Mouse (Mus musculus): Measurements from ENCODE around the gene Rbm20. TPM values are rescaled to one million over a fixed set of nuclear protein-coding genes. Genes with fewer than 3 reads are reported as not detected.

The Rbm20 gene
- total RNA-seq, 4 experiments from 2014 or later: 232 to 257 (median 245) TPM

GRCm38 (mm10) chr19:53810024-53810423 is 132.9 kb downstream of the Rbm20 start:
- DNase-seq (ENCODE audit: low spot score): no peak

DNA sequence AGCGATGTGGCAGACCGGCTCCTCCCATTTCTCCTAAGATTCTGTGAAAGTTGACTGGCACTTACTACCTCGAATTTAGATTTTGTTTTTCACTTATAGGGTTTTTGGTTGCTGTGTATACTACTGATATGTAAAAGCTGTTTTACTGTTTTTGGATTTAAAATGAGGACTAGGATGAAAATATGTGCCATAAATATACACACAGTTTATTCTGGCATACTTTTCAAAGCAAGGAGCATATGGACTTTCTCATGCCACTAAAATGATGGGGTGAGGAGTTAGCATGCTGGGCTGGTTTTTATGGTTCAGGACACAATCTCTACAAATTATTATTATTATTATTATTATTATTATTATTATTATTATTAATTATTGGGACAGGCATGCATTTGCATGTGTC is 133.5 kb downstream of the Rbm20 start:
- no peak for DNase-seq (ENCODE audit: low spot score)

DNA sequence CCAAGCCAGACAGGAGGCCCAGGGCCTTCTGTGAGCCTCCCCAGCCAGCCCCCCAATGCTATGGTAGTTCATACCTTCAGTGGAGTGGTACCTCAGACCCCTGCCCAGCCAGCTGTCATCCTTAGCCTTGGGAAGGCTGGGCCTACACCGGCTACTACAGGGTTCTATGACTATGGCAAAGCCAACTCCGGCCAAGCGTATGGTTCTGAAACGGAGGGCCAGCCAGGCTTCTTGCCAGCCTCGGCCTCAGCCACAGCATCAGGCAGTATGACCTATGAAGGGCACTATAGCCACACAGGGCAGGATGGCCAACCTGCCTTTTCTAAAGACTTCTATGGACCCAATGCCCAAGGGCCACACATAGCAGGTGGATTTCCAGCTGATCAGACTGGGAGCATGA is 136.5 kb downstream of the Rbm20 start:
- DNase-seq (ENCODE audit: low spot score): no peak

GRCm38 (mm10) chr19:53815714-53816113 is 138.6 kb downstream of the Rbm20 start:
- DNase-seq (ENCODE audit: low spot score): no peak

DNA sequence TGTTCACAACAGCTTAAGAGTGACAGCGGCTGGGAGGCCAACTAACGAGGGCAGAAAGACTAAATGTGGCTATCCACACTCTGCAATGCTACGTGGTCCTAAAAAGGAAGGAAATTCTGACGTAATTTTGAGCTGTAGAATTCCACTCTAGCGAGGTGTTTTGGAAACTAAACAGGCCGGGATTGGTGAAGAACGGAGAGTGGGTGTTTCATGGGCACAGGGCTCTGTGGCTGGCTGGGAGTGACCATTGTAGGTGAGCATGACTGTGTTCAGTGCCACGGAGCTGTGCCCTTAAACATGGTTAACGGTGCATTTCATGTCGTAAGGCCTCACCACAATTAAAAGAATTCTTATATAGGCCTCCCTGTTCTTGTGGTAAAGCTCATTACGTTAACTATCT is 139.1 kb downstream of the Rbm20 start:
- no peak for DNase-seq (ENCODE audit: low spot score)

DNA sequence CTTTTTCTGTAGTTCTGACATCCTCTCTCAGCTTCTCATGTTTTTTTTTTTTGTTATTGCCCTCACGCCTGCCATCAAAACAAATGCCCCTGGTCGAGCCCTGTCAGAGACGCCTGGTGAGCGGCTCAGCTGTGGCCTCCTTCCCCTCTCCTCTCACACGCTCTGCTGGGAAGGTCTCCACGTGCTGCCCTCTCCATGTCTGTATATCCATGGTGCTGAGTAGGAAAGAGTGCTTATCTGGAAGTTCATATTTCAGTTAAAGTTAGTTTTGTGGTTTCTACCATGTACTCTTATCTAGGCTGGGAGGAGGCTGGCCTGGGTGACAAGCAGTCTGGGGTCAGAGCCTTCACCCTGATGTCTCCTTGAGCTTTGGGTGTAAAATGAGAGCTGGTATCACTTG is 142.2 kb downstream of the Rbm20 start:
- DNase-seq (ENCODE audit: low spot score): no peak

GRCm38 (mm10) chr19:53821241-53822120 is 144.4 kb downstream of the Rbm20 start:
- DNase-seq (ENCODE audit: low spot score): no peak

DNA sequence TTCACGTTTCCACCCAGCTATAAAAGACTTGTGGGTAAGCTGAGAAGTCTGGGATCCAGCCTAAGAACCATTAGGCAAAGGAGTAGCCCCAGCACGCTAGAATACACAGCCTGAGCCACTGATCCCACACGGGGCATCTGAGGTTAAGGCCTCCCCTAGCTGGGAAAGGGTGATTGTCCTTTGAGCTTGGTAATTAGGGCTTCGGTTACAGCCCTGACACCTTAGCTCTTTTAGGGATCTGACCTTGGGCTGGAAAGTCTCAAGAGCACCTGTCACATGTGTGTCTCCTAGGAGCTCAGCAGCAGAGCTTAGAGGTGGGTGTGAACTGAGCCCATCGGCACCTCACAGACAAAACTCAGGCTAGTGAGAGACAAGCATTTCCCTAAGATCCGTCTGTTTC is 146.7 kb downstream of the Rbm20 start:
- DNase-seq (ENCODE audit: low spot score): no peak

DNA sequence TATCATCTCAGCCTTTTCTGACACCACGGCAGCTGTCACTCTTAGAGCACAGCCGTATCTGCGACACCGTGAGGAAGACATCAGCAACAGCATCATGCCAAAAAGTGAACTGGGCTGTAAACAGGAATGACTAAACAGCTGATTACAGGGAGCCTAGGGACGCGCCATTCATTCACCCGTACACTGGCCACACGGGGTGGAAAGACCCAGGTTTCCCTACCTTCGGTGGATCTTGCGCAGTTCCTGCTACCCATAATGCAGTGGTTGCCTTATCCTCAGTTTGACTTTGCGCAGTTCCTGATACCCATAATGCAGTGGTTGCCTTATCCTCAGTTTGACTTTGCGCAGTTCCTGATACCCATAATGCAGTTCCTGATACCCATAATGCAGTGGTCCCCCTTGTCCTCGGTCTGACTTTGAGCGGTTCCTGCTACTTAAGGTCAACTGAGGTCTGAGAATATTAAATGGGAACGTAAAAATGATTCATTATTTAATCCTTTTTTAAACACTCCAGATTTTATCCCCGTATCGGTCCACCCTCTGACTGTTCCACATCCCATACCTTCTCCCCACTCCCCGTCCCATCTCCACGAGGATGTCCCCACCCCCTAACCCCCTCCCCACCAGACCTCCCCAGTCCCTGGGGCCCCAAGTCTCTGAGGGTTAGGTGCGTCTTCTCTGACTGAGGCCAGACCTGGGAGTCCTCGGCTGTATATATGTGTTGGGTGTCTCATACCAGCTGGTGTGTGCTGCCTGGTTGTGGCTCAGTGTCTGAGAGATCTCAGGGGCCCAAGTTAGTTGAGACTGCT is 148.0 kb downstream of the Rbm20 start:
- peak; percentile 61 for DNase-seq (ENCODE audit: low spot score)

- no peak for DNase-seq (ENCODE audit: low spot score)
These were observed 152.9 kb downstream of the Rbm20 start for GRCm38 (mm10) chr19:53829990-53830389.

- DNase-seq (ENCODE audit: low spot score): peak; percentile 71
These were observed 153.5 kb downstream of the Rbm20 start for GRCm38 (mm10) chr19:53830407-53831163.

DNA sequence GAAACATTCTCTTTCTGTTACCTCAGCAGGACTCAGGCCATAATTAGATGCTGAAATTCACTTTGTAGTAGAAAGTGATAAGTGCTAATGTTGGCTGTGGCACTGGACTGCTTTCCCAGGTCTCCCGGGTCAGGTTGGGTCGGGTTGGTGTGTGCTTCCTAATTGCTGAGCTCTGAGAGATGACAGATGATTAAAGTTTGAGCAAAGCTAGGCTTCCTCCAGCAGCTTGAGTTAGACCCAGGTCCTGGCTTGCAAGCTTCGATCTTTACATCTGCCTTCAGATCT is 154.0 kb downstream of the Rbm20 start:
- DNase-seq (ENCODE audit: low spot score): no peak

GRCm38 (mm10) chr19:53832512-53832911 is 155.4 kb downstream of the Rbm20 start:
- DNase-seq (ENCODE audit: low spot score): no peak

DNA sequence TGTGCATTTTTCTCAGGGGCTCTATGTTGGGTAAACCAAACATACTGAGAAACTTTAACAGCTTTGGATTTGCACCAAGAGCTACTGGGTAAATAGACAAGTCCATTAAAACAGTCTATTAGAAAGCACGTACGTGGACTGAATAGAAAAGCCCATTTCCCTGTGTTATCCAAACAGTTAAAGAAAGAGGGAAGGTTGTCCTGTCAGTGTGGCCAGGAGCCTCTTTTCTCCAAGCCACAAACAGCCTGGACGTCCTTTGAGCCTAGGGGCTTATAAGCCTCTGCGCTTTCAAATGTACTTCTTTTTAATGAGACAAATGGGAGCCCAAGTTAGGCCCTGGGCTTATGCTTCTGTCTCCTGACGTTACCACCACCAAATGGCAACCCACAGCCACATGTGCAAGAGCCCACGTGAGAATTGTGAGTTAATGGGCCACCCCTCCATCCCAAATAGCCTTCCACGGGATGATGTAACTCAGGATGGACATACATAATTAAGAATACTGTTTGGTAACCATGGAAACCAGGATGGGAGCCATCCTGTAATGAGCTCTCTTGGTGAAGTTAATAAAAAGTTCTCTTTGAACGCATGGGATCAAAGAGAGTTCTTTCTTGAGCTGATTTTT is 156.8 kb downstream of the Rbm20 start:
- DNase-seq (ENCODE audit: low spot score): no peak

GRCm38 (mm10) chr19:53836569-53837454 is 159.7 kb downstream of the Rbm20 start:
- DNase-seq (ENCODE audit: low spot score): no peak

- peak; percentile 38 for DNase-seq (ENCODE audit: low spot score)
These were observed 161.7 kb downstream of the Rbm20 start for GRCm38 (mm10) chr19:53838850-53839249.

DNA sequence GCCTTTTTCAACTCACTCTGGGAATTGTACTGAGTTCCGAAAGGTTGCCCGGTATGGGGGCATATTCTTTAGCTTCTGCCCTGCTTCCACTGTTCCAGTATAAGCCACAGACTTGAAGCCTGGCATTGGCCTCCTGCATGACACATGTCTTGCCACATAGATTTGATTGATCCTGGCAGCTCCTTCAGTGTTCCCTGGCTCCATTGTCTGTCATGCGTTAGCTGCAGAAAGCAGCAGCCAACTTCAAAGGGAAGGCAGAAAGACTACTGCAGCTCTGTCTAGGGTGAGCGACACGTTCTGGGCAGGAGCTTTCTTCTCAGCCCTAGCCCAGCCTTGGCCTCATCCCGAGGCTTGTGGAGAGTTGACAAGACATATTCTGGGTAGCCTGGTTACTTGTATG is 162.7 kb downstream of the Rbm20 start:
- DNase-seq (ENCODE audit: low spot score): no peak

GRCm38 (mm10) chr19:53841915-53842314 is 164.8 kb downstream of the Rbm20 start:
- no peak for DNase-seq (ENCODE audit: low spot score)

DNA sequence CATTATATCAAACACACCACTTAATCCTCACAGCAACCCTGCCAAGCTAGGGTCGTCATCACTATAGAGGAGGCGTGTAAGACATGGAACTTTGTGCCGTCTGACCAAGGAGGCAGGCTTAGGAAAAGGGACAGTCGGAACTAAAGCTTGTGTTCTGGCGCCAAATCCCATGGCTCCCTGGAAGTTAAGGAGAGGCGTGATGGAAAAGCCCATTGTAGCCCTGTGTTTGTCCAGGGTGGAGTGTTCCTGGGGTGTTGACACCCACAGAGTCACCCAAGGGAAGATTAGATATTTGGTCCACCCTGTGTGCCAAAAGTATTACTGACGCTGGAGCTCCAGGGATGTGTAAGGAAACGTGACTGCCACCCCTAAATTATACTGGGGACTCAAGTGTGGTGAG is 166.9 kb downstream of the Rbm20 start:
- no peak for DNase-seq (ENCODE audit: low spot score)

DNA sequence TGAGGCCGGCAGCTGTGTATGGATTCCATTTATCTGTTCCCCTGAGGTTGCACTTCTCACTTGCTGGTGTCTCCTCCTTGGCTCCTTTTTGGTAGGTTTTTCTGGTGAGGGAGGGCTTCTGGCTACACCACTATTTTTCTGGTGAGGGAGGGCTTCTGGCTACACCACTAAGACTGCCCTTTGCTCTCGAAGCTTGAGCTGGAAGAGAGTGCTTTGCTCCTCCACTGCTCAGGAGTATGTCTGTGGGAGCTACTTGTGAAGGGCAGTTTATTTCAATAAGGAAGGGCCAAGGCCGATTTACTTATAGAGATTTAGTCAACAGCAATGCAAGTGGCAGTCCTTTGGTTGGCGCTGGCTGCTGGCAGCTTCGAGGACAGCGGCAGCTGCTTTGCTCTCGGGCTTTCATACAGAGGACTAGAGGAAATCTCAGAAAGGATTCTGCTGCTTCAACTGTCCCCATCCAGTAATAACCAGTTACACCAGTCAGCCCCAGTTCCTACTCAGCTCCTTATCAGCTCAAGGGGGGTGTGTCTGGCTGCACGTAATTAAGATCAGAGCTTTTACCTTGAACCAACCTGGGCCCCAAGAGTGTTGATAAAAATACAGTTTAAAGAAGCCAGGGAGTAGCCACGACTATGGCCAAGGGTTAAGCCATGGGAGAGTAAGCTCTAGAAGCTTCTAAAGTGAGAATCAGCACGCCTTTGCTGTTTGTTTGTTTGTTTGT is 171.3 kb downstream of the Rbm20 start:
- no peak for DNase-seq (ENCODE audit: low spot score)
